Mouse (Mus musculus): ENCODE measurements around the gene Nomo1. TPM values are rescaled to one million over a fixed set of nuclear protein-coding genes. Genes with fewer than 3 reads are reported as not detected.

Gene Nomo1
- polyA plus RNA-seq, 1 experiment from 2014 or later, result 47.8 TPM

DNA sequence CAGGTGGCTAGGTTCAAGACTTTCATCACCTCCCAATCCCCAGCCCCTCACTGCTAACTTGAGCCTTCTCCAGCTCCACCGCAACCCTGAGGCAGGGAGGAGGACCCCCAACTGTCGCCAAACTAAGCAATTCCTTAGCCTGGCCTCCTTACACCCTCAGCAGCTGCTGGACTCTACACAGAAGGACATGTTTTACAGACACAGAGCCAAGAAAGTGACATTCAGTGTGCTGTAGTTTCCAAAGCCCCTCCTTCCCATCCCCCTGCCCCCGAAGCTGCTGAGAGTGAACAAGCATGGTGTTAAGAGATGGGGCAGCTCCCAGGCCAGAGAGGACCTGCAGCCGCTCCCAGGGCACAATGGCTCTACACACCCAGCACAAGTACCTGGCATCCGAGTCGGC is 91.0 kb downstream of the Nomo1 start:
- ATAC-seq (ENCODE audit: insufficient number of reproducible peaks, low FRiP score), result no peak
- H3K36me3 ChIP-seq, result no peaks in the 10 kb centered on the region
- H3K4me3 ChIP-seq, result no peak overlapping the region
- no peaks in the 10 kb centered on the region for H3K27me3 ChIP-seq (replicated peaks)
- H3K4me2 ChIP-seq, result no peak overlapping the region
- no peak overlapping the region for H3K27ac ChIP-seq (ENCODE audit: poor library complexity, severe bottlenecking)
- no peak overlapping the region for H3K9ac ChIP-seq
- 67% methylated on average over 6 of the region's 6 CpGs for WGBS
- peaks cover 22% of the 10 kb centered on the region for H3K4me1 ChIP-seq (replicated peaks)
- peaks cover 4% of the 10 kb centered on the region for H3K9me3 ChIP-seq (replicated peaks)

DNA sequence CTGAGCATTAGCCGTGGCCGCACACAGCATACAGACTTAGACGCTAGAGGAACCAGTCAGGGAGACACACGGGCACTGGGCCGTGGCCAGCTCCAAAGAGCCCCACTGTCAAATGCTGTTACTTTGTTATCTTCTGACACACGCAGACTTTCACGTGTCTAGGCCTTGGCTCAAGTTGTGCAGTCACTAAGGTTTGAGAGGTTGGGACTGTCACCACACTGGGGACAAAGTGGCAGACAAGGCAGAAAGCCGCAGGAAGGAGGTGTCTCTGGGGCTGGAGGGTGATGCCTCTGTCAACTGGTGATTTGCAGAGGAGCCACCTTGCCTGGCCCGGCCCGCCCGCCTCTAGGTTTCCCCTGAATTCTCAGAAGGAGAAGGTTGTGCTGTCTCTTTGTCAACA is 91.8 kb downstream of the Nomo1 start:
- no peak overlapping the region for H3K4me2 ChIP-seq
- no peak overlapping the region for H3K9ac ChIP-seq
- no peak overlapping the region for H3K27ac ChIP-seq (ENCODE audit: poor library complexity, severe bottlenecking)
- H3K36me3 ChIP-seq, result no peaks in the 10 kb centered on the region
- H3K9me3 ChIP-seq (replicated peaks), result peaks cover 4% of the 10 kb centered on the region
- WGBS, result 52% methylated on average over 11 of the region's 11 CpGs
- ATAC-seq (ENCODE audit: insufficient number of reproducible peaks, low FRiP score), result peak; percentile 27; the same call in 1 of the 2 replicates
- peaks cover 28% of the 10 kb centered on the region for H3K4me1 ChIP-seq (replicated peaks)
- no peaks in the 10 kb centered on the region for H3K27me3 ChIP-seq (replicated peaks)
- no peak overlapping the region for H3K4me3 ChIP-seq

DNA sequence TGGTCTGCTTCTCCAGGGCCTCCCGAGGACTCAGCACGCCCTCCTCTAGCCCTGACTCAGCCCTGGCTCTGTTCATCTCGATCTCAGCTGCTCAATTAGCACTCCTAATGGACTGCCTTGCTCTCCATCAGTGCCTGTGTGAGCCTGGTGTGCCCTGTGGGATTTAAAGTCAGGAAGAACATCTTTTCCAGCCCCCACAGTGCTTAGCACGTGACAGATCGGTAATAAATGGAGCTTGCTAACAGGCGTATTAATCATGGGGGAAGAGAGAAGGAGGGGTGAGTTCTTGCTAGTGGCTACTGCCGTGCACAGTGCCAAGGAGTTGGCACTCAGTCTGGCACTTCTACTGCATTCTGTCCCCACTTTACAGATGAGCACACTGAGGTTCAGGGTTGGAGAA is 94.7 kb downstream of the Nomo1 start:
- WGBS, result 60% methylated on average over 7 of the region's 7 CpGs
- no peaks in the 10 kb centered on the region for H3K36me3 ChIP-seq
- ATAC-seq (ENCODE audit: insufficient number of reproducible peaks, low FRiP score), result no peak

DNA sequence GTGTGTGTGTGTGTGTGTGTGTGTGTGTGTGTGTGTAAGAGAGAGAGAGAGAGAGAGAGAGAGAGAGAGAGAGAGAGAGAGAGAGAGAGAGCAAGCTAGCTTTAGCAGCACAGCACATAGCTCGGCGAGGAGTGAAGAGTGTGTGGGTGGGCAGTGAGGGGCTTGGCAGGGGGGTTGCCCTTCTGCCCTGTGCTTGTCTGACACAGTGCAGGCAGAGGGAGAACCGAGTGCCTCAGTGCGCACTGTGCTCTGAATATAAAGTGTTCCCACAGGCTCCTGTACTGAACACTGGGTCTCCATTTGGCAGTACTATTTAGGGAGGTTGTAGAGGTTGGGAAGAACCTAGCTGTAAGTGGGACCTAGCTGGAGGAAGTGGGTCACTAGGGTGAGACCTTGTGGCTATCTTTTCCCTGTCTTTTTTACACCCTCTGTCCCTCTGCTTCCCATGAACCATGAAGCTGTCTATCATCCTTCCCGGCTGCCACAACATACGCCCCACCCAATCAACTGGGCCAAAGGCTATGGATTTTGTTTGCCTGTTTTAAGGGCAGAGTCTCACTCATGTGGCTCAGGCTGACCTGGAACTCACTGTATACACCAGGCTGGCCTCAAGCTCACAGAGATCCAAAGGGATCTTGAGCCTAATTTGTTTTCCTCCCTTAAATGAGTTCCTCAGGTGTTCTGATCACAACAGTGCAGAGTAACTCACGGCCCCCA is 96.1 kb downstream of the Nomo1 start:
- no peak for ATAC-seq (ENCODE audit: insufficient number of reproducible peaks, low FRiP score)
- Histone ChIP-seq H3K4me2 (no peak overlapping the region), H3K27me3 (replicated peaks) (no peaks in the 10 kb centered on the region; the same call in 1 of the 2 replicates), H3K4me3 (no peak overlapping the region), H3K9me3 (replicated peaks) (no peaks in the 10 kb centered on the region), H3K4me1 (replicated peaks) (peaks cover 43% of the 10 kb centered on the region), H3K36me3 (no peaks in the 10 kb centered on the region), H3K27ac (ENCODE audit: poor library complexity, severe bottlenecking) (no peak overlapping the region), H3K9ac (no peak overlapping the region; the same call in 1 of the 2 replicates)
- WGBS, result 48% methylated on average over 7 of the region's 7 CpGs

More for the DNA sequence above, 94.7 kb downstream of the Nomo1 start:
- Histone ChIP-seq H3K4me3 (no peak overlapping the region), H3K9me3 (replicated peaks) (no peaks in the 10 kb centered on the region), H3K27me3 (replicated peaks) (no peaks in the 10 kb centered on the region; the same call in 1 of the 2 replicates), H3K9ac (no peak overlapping the region), H3K4me1 (replicated peaks) (peaks cover 36% of the 10 kb centered on the region), H3K4me2 (no peak overlapping the region), H3K27ac (ENCODE audit: poor library complexity, severe bottlenecking) (no peak overlapping the region)

DNA sequence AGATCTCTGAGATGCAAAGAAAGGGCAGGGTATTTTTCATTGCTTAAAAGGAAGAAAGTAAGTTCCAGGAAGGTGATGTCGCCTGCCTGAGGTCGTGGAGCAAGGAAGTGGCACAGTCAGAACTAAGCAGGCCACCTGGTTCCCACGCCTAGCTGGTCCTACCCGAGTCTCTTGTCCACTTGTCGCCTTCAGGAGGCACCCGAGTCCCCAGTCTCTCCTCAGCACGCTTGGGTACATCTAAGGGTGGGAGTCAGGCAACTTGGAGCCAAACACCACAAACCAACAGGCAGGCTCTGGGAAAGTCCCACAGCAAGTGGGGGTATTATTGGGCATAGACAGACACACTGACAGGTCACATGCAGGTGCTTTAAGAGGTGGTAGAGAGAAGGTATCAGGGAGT is 97.2 kb downstream of the Nomo1 start:
- WGBS, result 54% methylated on average over 7 of the region's 7 CpGs
- Histone ChIP-seq H3K4me2 (no peak overlapping the region), H3K4me1 (replicated peaks) (peaks cover 37% of the 10 kb centered on the region), H3K27me3 (replicated peaks) (no peaks in the 10 kb centered on the region; the same call in 1 of the 2 replicates), H3K9me3 (replicated peaks) (no peaks in the 10 kb centered on the region), H3K4me3 (no peak overlapping the region), H3K9ac (no peak overlapping the region), H3K27ac (ENCODE audit: poor library complexity, severe bottlenecking) (no peak overlapping the region), H3K36me3 (no peaks in the 10 kb centered on the region)
- no peak for ATAC-seq (ENCODE audit: insufficient number of reproducible peaks, low FRiP score)

DNA sequence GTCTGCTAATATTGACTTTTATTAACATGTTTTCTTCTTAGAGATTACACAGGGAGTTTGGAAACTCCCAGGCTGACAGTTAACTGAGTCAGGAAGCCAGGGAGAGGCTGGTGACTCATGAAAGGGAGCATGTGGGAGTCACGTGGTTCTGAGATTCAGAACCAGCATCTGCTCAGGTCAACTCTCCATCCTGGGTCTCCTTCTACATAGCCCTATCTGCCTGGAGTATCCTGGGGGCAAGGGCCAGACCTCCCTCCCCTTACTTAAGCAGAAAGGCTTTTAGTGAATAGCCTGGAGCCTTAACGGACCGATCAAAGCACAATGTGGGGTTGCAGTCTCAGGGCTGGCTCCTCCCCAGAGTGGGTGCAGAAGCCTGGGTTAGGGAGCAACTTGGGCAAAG is 97.8 kb downstream of the Nomo1 start:
- Histone ChIP-seq H3K36me3 (no peaks in the 10 kb centered on the region), H3K27ac (ENCODE audit: poor library complexity, severe bottlenecking) (no peak overlapping the region), H3K4me3 (no peak overlapping the region), H3K9me3 (replicated peaks) (no peaks in the 10 kb centered on the region), H3K9ac (no peak overlapping the region), H3K27me3 (replicated peaks) (no peaks in the 10 kb centered on the region; the same call in 1 of the 2 replicates), H3K4me1 (replicated peaks) (peaks cover 37% of the 10 kb centered on the region), H3K4me2 (no peak overlapping the region)
- ATAC-seq (ENCODE audit: insufficient number of reproducible peaks, low FRiP score), result no peak
- WGBS, result 33% methylated on average over 3 of the region's 3 CpGs

DNA sequence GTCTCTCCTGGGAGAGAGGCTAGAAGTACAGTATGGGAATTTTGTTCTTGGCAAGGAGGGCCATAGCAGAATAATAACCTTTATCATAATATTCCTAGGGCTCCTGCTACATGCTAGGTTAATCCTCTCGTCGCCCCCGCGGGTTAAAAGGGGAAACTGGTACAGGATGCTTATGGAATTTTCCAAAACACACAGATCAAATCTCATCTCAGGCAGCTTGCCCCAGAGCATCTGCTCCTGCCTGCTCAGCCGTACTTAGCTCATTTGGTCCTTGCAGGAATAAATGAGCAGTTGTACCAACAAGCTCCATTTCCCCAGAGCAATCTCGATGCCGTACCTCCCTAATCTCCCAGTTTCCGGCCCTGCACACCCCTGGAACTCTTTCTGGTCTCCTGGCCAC is 98.3 kb downstream of the Nomo1 start:
- no peak for ATAC-seq (ENCODE audit: insufficient number of reproducible peaks, low FRiP score)

DNA sequence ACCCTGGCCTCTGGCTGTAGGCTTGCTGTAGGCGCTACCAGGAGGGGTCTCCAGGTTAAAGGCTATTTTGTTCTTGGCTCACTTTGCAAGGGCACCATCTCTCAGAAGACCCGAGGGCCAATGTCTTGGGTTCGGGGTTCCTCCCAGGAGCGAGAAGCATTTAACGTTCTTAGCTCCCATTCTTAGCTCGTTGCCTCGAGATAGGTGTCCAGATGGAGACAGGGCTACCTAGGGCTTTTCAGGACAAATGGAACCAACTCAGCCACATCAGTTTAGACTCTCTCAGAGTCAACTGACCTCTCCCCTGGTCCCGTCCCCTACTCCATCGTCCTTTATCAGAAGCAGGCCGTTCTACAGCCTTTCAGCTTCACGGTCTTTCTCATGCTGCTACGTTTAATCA is 98.7 kb downstream of the Nomo1 start:
- ATAC-seq (ENCODE audit: insufficient number of reproducible peaks, low FRiP score), result no peak

More for the DNA sequence above, 98.3 kb downstream of the Nomo1 start:
- H3K9ac ChIP-seq, result no peak overlapping the region
- no peaks in the 10 kb centered on the region for H3K36me3 ChIP-seq
- no peaks in the 10 kb centered on the region for H3K9me3 ChIP-seq (replicated peaks)
- H3K27ac ChIP-seq (ENCODE audit: poor library complexity, severe bottlenecking), result no peak overlapping the region
- no peak overlapping the region for H3K4me3 ChIP-seq
- H3K27me3 ChIP-seq (replicated peaks), result no peaks in the 10 kb centered on the region; the same call in 1 of the 2 replicates
- H3K4me1 ChIP-seq (replicated peaks), result peaks cover 37% of the 10 kb centered on the region
- no peak overlapping the region for H3K4me2 ChIP-seq
- WGBS, result 64% methylated on average over 8 of the region's 8 CpGs

More for the DNA sequence above, 98.7 kb downstream of the Nomo1 start:
- H3K9ac ChIP-seq, result no peak overlapping the region
- WGBS, result 83% methylated on average over 12 of the region's 12 CpGs
- H3K4me3 ChIP-seq, result no peak overlapping the region
- H3K4me1 ChIP-seq (replicated peaks), result peaks cover 37% of the 10 kb centered on the region
- H3K27me3 ChIP-seq (replicated peaks), result no peaks in the 10 kb centered on the region; the same call in 1 of the 2 replicates
- H3K36me3 ChIP-seq, result no peaks in the 10 kb centered on the region
- H3K4me2 ChIP-seq, result no peak overlapping the region
- H3K9me3 ChIP-seq (replicated peaks), result no peaks in the 10 kb centered on the region
- H3K27ac ChIP-seq (ENCODE audit: poor library complexity, severe bottlenecking), result no peak overlapping the region

Other genes with a start within 250 kb of the Nomo1 start
- 0.53 and 0.86 TPM in 2 replicates for gene Lmtk3, start 250.0 kb upstream of the Nomo1 start, polyA plus RNA-seq (2016; fragmentation: Nextera tagmentation; extraction: Ambion mirVana)
- gene Sult2b1, start 249.0 kb upstream of the Nomo1 start, polyA plus RNA-seq (2016; fragmentation: Nextera tagmentation; extraction: Ambion mirVana), result 0.23 and 0.40 TPM in 2 replicates
- 108 and 115 TPM in 2 replicates for gene Cyth2, start 219.1 kb upstream of the Nomo1 start, polyA plus RNA-seq (2016; fragmentation: Nextera tagmentation; extraction: Ambion mirVana)
- 0.63 and 0.70 TPM in 2 replicates for gene Kcnj14, start 208.9 kb upstream of the Nomo1 start, polyA plus RNA-seq (2016; fragmentation: Nextera tagmentation; extraction: Ambion mirVana)
- gene Grwd1, start 202.8 kb upstream of the Nomo1 start, polyA plus RNA-seq (2016; fragmentation: Nextera tagmentation; extraction: Ambion mirVana), result 43.9 and 46.6 TPM in 2 replicates
- gene Kdelr1, start 160.9 kb upstream of the Nomo1 start, polyA plus RNA-seq (2016; fragmentation: Nextera tagmentation; extraction: Ambion mirVana), result 53.4 and 55.5 TPM in 2 replicates
- gene Grin2d, start 155.3 kb upstream of the Nomo1 start, polyA plus RNA-seq (2016; fragmentation: Nextera tagmentation; extraction: Ambion mirVana), result 0.37 and 0.42 TPM in 2 replicates
- 0.89 and 1.2 TPM in 2 replicates for gene Syngr4, start 137.0 kb upstream of the Nomo1 start, polyA plus RNA-seq (2016; fragmentation: Nextera tagmentation; extraction: Ambion mirVana)
- gene Tmem143, start 136.8 kb upstream of the Nomo1 start, polyA plus RNA-seq (2016; fragmentation: Nextera tagmentation; extraction: Ambion mirVana), result 5.8 and 7.2 TPM in 2 replicates
- gene Emp3, start 112.3 kb upstream of the Nomo1 start, polyA plus RNA-seq (2016; fragmentation: Nextera tagmentation; extraction: Ambion mirVana), result 63.1 and 69.0 TPM in 2 replicates
- gene Ccdc114, start 109.6 kb upstream of the Nomo1 start, polyA plus RNA-seq (2016; fragmentation: Nextera tagmentation; extraction: Ambion mirVana), result 2.4 and 3.5 TPM in 2 replicates
- 0.06 and 0.22 TPM in 2 replicates for gene Abcc6, start 3.4 kb upstream of the Nomo1 start, polyA plus RNA-seq (2016; fragmentation: Nextera tagmentation; extraction: Ambion mirVana)
- 6.3 and 7.6 TPM in 2 replicates for gene Kcnj11, start 67.1 kb downstream of the Nomo1 start, polyA plus RNA-seq (2016; fragmentation: Nextera tagmentation; extraction: Ambion mirVana)
- 6.2 and 7.0 TPM in 2 replicates for gene Abcc8, start 146.3 kb downstream of the Nomo1 start, polyA plus RNA-seq (2016; fragmentation: Nextera tagmentation; extraction: Ambion mirVana)
- 2.3 and 2.4 TPM in 2 replicates for gene Ush1c, start 204.8 kb downstream of the Nomo1 start, polyA plus RNA-seq (2016; fragmentation: Nextera tagmentation; extraction: Ambion mirVana)
- gene Otog, start 207.3 kb downstream of the Nomo1 start, polyA plus RNA-seq (2016; fragmentation: Nextera tagmentation; extraction: Ambion mirVana), result not detected in 2 replicates